Mouse (Mus musculus) ES-E14 (cell line): ENCODE data around the gene Cxcl12. TPM values are rescaled to one million over a fixed set of nuclear protein-coding genes. Genes with fewer than 3 reads are reported as not detected.

Experiments used
- DNase-seq: peaks from one replicate; pipeline ENCODE4 v3.0.0-alpha.2; 2013; ENCODE audit warnings: low read depth, low spot score
- H3K27ac ChIP-seq: 2 replicates; pipeline ENCODE4 v1.5.1; 2012; ENCODE audit warnings: low read depth, mild to moderate bottlenecking, low read length, moderate library complexity, mixed read lengths; ENCODE audit not compliant: poor library complexity, insufficient read depth, severe bottlenecking
- H3K36me3 ChIP-seq: 2 replicates; pipeline ENCODE4 v1.6.1; 2012; ENCODE audit warnings: mild to moderate bottlenecking, low read length, moderate library complexity, mixed read lengths; ENCODE audit not compliant: control insufficient read depth, poor library complexity, insufficient read depth, severe bottlenecking
- H3K4me1 ChIP-seq, 2 experiments: fragments of 150-350 bp in 1 of 2; sonication (generic) in 1 of 2; 2 replicates each; pipeline ENCODE4 v1.6.1; 2012; ENCODE audit warnings: low read length in 2 of 2, mild to moderate bottlenecking in 1 of 2, mixed read lengths in 1 of 2; ENCODE audit not compliant: control insufficient read depth in 2 of 2, insufficient read depth in 2 of 2, poor library complexity in 1 of 2
- H3K4me3 ChIP-seq, 2 experiments: fragments of 150-350 bp in 1 of 2; sonication (generic) in 1 of 2; 2 replicates each; pipeline ENCODE4 v1.5.1; 2012; ENCODE audit warnings: low read length in 2 of 2, low read depth in 1 of 2, mild to moderate bottlenecking in 1 of 2, mixed read lengths in 1 of 2; ENCODE audit not compliant: insufficient read depth in 1 of 2, poor library complexity in 1 of 2, severe bottlenecking in 1 of 2
- H3K9ac ChIP-seq: 2 replicates; pipeline ENCODE4 v1.6.1; 2012; ENCODE audit warnings: low read depth, mild to moderate bottlenecking, low read length, mixed read lengths; ENCODE audit not compliant: poor library complexity, insufficient read depth, severe bottlenecking
- H3K9me3 ChIP-seq: fragments of 150-350 bp; sonication (generic); 2 replicates; pipeline ENCODE4 v1.6.1; 2012; ENCODE audit warnings: low read depth, mild to moderate bottlenecking, low read length; ENCODE audit not compliant: control insufficient read depth, insufficient read depth
- CHD2 ChIP-seq: IDR thresholded peaks from 2 replicates; pipeline ENCODE4 v1.6.1; 2014; ENCODE audit warnings: mild to moderate bottlenecking, low read depth, low read length, inconsistent platforms
- HCFC1 ChIP-seq: IDR thresholded peaks from 2 replicates; pipeline ENCODE4 v1.6.1; 2012; ENCODE audit warnings: low read length, inconsistent platforms, borderline replicate concordance; ENCODE audit not compliant: insufficient read depth
- MAFK ChIP-seq: IDR thresholded peaks from 2 replicates; pipeline ENCODE4 v1.6.1; 2014; ENCODE audit warnings: mild to moderate bottlenecking, low read depth, low read length, inconsistent platforms; ENCODE audit not compliant: insufficient read depth
- ZC3H11A ChIP-seq: IDR thresholded peaks from 2 replicates; pipeline ENCODE4 v1.6.1; 2012; ENCODE audit warnings: low read depth, mild to moderate bottlenecking, inconsistent platforms, low read length, borderline replicate concordance
- ZNF384 ChIP-seq: IDR thresholded peaks from 2 replicates; pipeline ENCODE4 v1.6.1; 2012; ENCODE audit warnings: low read depth, low read length, inconsistent platforms
- in situ Hi-C, 2 experiments: fragments of 600-800 bp; cut with MboI; formaldehyde crosslinking; loops; one replicate each; pipeline ENCODE4 v1.15.1; 2025; ENCODE audit warnings: low sequenced_read_pairs in 2 of 2, inconsistent platforms in 1 of 2; ENCODE audit not compliant: unreplicated experiment in 2 of 2
- total RNA-seq: library from RNA; depleted of rRNA; stranded (reverse); fragments of 300-350 nt; gene quantifications from 2 replicates; pipeline ENCODE4 v1.2.3, GENCODE M21; 2012

The Cxcl12 gene
- total RNA-seq, 1 experiment: 11.6 TPM

DNA sequence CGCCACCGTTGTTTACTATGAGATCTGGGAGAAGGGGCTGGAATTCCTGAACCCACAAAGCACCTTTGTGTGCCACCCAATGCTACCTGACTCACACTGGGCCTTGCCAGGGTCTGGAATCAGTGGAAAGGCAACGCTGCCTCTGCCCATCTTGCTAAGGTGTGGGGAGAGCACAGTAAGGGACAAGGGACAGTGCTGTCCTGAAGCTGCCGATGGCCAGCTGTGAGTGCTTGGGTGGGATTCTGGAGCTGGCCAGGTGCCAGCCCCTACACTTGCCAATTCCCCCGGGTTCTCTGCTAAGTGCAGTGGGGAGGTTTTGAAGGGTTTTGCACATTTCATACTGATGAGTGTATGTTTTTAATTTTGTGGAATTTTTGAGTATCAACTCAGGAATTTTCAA is 15.3 kb upstream of the Cxcl12 start:
- Histone ChIP-seq H3K9me3 (no peaks in the 10 kb centered on the region), H3K4me3 (no peak overlapping the region), H3K36me3 (no peaks in the 10 kb centered on the region; the same call in 1 of the 2 replicates), H3K9ac (no peak overlapping the region), H3K4me1 (no peaks in the 10 kb centered on the region), H3K27ac (no peak overlapping the region)
- in situ Hi-C loops: no loop called here
- DNase-seq: no peak
- TF ChIP-seq ZC3H11A (no peak), MAFK (no peak), HCFC1 (no peak), ZNF384 (no peak), CHD2 (no peak)

DNA sequence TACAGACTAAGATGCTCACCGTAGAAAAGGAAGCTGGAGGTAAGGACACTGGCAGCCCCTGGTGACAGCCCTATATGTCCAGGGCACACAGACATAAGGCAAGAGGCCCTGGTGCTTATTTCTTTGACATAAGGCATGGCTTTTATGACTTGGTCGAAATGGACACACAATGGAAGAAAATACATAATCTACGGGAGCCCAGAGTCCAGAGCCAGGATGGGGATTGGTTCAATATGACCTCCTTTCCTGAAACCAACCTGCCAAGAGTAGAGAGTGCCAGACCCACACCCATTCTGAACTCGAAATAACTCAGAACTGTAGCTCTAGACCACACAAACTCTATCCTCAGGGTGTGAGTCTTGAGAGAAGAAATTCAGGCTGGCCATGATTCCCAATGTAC is 11.5 kb upstream of the Cxcl12 start:
- TF ChIP-seq MAFK (no peak), HCFC1 (no peak), ZC3H11A (no peak), ZNF384 (no peak), CHD2 (no peak)
- Histone ChIP-seq H3K9me3 (no peaks in the 10 kb centered on the region), H3K36me3 (no peaks in the 10 kb centered on the region), H3K4me3 (no peak overlapping the region), H3K27ac (no peak overlapping the region), H3K9ac (no peak overlapping the region), H3K4me1 (no peaks in the 10 kb centered on the region)
- DNase-seq: no peak
- in situ Hi-C loops: no loop called here

DNA sequence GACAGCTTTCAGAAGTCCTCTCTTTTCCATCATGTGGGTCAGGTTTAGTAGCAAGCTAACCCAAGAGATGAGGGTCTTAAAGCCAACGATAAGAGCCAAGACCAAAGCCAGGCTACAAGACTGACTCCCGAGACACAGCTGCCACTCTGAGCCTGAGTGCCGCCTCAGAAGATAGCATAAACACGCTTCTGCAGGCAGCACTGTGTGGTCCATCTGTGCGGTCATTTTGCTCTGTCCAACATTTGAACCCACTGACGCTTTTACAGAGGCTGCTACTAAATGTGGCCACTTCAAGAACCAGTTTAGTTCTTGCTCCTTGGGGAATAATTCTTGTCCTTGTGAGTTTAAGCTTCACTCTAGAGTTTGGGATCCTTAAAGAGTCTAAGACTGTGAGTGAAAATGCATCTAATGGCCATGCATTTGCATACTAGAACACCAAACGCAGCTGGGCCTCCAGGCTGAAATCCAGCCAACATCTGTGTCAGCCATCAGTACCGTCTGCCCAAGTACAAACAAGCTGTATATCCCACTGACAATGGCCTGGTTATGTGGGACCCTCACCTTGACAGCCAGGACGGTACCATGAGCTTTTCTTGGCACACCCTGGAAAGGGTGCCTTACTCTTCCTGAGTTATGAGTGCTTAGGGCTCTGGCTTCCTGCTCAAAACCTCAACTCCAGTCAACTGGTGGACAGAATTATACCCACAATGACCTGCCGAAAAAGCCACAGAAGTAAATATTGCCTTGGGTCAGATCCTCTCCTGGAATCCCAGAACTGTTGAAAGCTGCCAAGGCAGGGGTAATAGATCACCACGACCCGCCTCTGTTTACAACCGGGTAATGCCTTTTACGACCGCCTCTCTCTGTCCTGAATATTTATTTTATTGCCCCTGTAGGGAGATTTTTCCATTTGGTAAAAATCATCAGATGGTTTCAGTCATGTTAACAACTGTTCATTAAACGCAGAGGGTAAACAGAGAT is 8.3 kb upstream of the Cxcl12 start:
- DNase-seq: no peak
- no peak overlapping the region for H3K9ac ChIP-seq
- TF ChIP-seq CHD2: no peak
- no peak for TF ChIP-seq HCFC1
- TF ChIP-seq ZNF384: no peak
- TF ChIP-seq ZC3H11A: no peak
- TF ChIP-seq MAFK: no peak
- H3K36me3 ChIP-seq: no peaks in the 10 kb centered on the region
- H3K9me3 ChIP-seq: no peaks in the 10 kb centered on the region
- in situ Hi-C loops: loop anchor here in 1 of 2 experiments (10.0 kb wide), 1 partner anchor 665 kb away; no protein-coding TSS in a partner anchor
- no peak overlapping the region for H3K27ac ChIP-seq
- no peaks in the 10 kb centered on the region for H3K4me1 ChIP-seq
- H3K4me3 ChIP-seq: no peak overlapping the region

DNA sequence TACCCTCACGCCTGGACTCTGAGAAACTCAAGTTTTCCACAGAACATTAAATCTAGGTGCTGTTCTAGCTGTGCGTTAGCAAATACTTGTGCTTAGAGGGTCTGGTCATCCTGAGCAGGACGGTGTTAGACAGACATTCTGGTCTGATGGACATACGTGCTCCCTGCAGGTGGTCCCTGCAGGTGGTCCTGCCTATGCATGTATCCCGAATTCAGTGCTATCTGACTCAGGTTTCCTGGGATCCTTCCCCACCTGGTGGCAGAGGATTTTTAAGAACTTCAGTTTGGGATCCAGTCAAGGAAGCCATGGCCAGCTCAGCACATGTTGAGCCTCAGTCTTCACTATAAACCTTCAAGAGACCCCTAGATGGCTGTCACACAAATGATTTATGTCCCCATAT is 4.8 kb upstream of the Cxcl12 start:
- Histone ChIP-seq H3K9me3 (no peaks in the 10 kb centered on the region), H3K9ac (no peak overlapping the region), H3K4me1 (peaks cover 0 to 3% of the 10 kb centered on the region in 2 experiments; a peak in 1 of 4 replicates), H3K27ac (no peak overlapping the region), H3K4me3 (no peak overlapping the region), H3K36me3 (no peaks in the 10 kb centered on the region)
- TF ChIP-seq ZC3H11A: no peak
- no peak for TF ChIP-seq ZNF384
- TF ChIP-seq HCFC1: no peak
- no peak for TF ChIP-seq MAFK
- TF ChIP-seq CHD2: no peak
- in situ Hi-C loops: loop anchor here in 1 of 2 experiments (10.0 kb wide), 1 partner anchor 661 kb away; no protein-coding TSS in a partner anchor
- no peak for DNase-seq
